Mouse (Mus musculus): ENCODE data around the gene Gfod1. TPM values are rescaled to one million over a fixed set of nuclear protein-coding genes. Genes with fewer than 3 reads are reported as not detected.

Gfod1 gene
- total RNA-seq, 2 experiments from 2014 or later, result 5.2 to 6.4 TPM

DNA sequence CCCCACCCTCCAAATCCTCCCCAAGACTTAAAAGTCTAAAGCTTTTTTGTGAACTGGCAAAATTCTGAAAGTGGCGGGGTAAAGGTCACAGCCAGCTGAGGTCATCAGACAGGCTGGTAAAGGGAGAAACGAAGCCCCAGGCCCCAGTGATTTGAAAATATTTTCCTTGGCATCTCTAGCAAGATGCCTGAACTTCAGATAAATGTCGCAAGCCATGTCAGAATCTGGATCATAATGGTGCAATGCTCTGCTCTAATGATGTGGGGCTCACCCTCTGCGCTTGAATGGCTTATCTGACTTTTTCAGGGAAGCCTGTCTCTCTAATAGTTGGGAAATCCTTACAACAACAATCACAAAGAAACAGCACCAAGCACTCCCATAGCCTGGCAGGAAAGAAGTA is 70.6 kb downstream of the Gfod1 start:
- DNase-seq (ENCODE audit: low spot score in 2 of 2), result no peak

DNA sequence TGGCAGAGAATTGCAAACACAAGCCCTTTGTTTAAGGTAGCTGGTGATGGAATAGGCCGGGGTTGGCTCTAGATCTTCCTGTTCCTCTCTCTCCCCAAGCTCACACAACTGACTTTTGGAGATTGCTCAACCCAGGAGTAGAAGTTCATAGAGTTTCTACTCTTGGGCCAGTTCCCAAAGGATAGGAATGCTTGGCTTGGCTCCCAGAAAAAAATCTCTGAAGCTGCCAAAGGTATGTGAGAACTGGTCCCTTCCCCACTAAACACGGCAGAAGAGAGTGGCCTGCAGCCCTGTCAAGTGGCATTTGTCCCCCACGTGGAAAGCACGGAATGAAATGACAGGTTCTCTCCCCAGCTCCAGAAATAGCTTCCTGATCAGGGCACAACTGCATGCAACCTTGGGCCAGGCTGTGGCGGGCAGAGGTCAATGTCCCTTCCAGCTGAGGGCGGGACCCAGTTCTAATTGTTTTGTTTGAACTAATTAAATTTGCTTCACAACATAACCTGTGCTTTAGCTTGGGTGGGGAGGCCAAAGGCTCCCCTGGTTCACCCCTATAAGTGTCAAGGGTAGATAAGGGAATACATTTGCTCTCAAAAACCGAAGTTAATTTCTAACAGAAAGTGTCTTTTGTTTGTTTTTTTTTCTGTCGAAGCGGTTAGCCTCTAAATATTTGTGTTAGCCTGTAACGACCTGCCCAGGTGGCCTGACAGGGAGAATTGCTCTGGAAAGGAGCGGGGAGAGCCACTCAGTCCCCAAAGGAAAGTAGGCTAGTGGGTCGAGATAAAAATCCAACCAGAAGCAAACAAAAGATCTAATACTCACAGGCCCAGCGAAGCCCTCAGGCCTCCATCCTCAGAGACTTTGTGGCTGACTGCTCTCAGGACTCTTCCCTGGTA is 71.8 kb downstream of the Gfod1 start:
- DNase-seq (ENCODE audit: low spot score in 2 of 2), result peak in 1 of 2 experiments; percentile 54

- no peak for DNase-seq (ENCODE audit: low spot score in 2 of 2)
Measured at GRCm38 (mm10) chr13:43230842-43231241, 73.1 kb downstream of the Gfod1 start.

- no peak for DNase-seq (ENCODE audit: low spot score in 2 of 2)
Measured at GRCm38 (mm10) chr13:43230238-43230637, 73.7 kb downstream of the Gfod1 start.

- no peak for DNase-seq (ENCODE audit: low spot score in 2 of 2)
Measured at GRCm38 (mm10) chr13:43229767-43230166, 74.2 kb downstream of the Gfod1 start.

DNA sequence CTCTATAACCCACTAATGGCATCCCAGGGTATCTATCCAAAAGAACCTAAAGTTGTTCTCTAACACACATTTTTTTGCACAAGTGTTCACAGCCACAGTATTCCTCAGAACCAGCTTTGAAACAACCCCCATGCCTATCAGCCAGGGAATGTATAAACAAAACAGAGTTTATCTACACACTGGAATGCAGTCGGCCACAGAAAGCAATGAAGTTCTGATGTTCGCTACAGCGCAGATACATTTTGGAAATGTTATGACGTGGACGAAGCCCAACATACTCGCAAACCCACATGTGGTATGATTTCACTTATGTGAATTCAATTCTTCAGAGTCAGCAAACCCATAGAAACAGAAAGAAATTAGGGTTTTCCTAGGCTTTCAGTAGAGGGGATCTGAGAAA is 75.8 kb downstream of the Gfod1 start:
- DNase-seq (ENCODE audit: low spot score in 2 of 2), result no peak

DNA sequence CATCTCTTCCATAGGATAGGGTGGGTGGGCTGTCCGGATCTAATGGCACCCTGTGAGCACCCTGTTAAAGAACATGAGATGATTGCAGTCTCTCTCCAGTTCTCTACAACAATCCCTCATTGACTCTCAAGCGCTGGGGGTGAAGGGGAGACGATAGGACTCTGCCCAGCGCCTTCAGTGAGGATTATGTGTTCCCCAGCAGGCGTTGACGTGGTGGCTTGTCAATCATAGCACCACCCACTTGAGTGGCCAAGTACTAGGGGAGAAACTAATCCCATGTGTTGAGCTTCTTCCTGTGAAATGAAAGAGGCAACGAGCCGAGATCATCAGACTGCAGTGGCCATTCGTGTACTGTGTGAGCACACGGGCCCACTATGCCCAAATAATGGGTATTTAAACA is 77.9 kb downstream of the Gfod1 start:
- no peak for DNase-seq (ENCODE audit: low spot score in 2 of 2)

- no peak for DNase-seq (ENCODE audit: low spot score in 2 of 2)
Measured at GRCm38 (mm10) chr13:43225161-43225560, 78.8 kb downstream of the Gfod1 start.

DNA sequence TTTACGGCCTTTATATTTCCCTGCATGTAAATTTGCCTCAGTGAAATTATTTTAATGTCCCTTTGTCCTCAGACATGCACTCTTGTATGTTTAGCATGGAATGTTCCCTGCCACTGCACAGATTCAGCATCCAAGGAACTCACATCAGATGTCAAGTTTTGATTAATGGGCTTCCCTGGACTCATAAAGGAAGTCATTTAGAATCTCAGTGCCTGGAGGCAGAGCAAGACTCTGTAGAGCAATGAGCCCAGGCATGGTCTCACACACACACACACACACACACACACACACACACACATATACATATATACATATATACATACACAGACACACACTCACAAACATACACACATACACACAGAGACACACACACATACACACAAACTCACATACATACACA is 81.9 kb downstream of the Gfod1 start:
- DNase-seq (ENCODE audit: low spot score in 2 of 2), result no peak

GRCm38 (mm10) chr13:43221290-43221689 is 82.7 kb downstream of the Gfod1 start:
- no peak for DNase-seq (ENCODE audit: low spot score in 2 of 2)

DNA sequence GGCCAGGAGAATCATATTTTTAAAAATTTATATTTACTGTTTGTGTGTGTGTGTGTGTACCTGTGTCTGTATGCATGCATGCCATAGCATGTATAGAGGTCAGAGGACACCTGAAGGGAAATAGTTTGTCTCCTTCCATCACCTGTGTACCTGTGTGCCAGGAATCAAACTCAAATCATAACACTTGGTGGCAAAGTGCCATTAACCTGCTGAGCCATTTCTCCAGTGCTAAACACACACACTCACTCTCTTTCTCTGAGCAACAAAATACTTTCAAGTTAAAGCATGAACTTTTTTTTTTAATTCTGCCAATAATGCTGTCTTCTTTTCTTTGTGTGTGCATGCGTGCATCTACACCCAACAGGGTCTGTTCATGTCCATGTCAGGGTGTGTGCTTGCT is 83.3 kb downstream of the Gfod1 start:
- no peak for DNase-seq (ENCODE audit: low spot score in 2 of 2)

DNA sequence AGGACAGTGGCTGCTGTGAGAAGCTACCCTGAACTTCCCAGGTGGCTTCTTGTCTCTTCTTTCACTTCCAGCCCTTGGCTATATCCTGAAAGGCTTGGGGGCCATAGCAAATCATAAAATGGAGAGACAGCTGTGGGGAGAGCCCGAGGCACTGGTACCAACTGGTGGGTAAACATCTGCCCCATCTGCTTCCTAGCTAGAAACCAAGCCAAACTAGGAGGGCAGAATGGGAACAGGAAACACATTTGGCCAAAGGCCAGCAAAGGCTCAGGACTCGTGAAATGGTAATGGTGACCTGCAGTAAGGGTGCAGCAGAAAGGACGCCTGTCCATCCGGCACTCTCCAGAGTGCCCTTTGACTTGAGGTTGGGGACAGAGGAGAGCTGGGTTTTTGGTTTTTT is 85.2 kb downstream of the Gfod1 start:
- no peak for DNase-seq (ENCODE audit: low spot score in 2 of 2)

GRCm38 (mm10) chr13:43218284-43218683 is 85.7 kb downstream of the Gfod1 start:
- no peak for DNase-seq (ENCODE audit: low spot score in 2 of 2)

- no peak for DNase-seq (ENCODE audit: low spot score in 2 of 2)
Measured at GRCm38 (mm10) chr13:43217686-43218085, 86.3 kb downstream of the Gfod1 start.

DNA sequence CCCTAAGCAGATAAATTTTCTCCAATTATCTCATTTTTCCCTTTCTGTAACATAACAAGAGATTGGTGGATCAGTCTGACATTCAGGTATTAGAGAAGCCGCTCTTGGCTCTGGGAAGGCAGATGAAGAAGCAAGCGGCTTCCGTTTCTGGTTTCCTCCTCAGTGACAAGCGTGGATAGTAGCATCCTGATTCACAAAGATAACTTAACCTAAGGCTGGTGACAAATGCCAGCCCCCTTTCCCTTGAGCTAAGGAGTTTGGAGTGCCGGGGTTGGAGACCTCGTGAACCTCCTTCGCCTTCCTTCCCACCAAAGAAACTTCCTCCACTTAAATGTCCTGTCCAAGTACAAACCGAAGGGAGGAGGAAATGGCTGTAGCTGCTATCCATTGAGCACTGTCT is 86.9 kb downstream of the Gfod1 start:
- DNase-seq (ENCODE audit: low spot score in 2 of 2), result no peak

DNA sequence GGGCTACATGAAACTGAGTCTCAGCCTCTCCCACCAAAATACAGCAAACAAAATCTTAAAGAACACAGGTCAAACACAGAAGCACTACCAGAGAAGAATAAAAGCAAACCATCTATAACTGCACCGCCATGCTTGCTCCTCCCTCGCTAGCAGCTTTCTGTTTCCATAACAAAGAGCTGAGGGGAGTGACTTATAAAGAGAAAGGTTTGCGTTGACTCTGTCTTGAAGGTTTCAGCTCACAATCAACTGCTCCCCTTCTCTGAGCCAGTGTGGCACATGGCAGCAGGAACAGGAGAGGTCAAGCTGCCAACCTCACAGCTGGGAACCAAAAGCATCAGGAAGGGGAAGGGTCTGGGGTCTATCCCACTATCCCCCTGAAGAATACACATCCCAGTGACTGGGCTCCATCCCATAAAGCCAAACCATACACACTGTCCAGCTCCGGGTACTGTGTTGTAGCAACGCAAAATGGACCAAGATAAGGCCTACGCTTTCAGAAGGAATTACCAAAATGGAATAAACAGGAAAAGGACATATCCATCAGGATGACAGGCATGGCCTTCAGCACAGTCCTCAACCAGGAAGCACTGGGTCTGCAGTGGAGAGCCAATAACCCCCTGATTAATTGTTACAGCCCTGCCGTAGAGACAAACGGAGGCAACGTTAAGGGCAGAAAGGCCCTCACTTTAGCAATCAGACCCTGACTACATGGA is 87.8 kb downstream of the Gfod1 start:
- DNase-seq (ENCODE audit: low spot score in 2 of 2), result no peak

- DNase-seq (ENCODE audit: low spot score in 2 of 2), result no peak
Measured at GRCm38 (mm10) chr13:43215144-43215993, 88.6 kb downstream of the Gfod1 start.

DNA sequence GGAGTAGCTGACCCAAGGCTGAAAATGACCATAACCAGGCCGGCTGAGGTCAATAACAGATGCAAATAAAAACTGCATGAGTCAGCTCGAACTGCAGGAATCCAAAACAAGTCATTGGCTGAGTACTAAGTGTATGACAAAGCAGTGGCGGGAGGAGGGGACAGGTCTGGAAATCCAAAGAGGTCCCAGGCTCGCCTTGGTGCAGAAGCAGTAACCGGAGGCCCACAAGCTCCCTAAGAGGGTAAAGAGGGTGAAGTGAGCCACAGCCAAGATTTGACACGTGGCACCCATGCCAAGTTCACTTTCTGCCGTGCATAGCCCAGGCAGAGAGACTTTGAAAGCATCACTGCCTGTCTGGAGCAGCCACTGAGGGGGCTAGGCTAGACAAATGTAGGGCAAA is 91.6 kb downstream of the Gfod1 start:
- peak in 1 of 2 experiments; percentile 36 for DNase-seq (ENCODE audit: low spot score in 2 of 2)

DNA sequence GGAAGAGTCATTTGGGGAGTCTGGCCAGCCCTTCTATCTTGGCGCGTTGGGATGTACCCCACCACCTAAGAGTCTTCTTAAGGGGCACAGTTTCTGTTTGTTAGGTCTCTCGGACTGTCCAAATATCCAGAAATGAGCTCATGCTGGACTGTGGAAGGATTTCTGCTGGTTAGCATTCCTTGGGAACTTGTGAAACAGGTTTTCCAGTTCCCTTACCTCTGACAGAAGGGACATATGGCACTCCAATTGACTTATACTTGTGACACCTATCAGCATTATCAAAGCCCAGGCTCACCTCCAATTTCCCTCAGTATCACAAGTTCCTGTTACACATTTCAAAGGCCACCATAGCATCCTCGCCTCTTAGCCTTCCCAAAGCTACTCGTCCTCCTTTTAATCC is 93.0 kb downstream of the Gfod1 start:
- no peak for DNase-seq (ENCODE audit: low spot score in 2 of 2)

- no peak for DNase-seq (ENCODE audit: low spot score in 2 of 2)
Measured at GRCm38 (mm10) chr13:43209560-43209959, 94.4 kb downstream of the Gfod1 start.

- DNase-seq (ENCODE audit: low spot score in 2 of 2), result no peak
Measured at GRCm38 (mm10) chr13:43208914-43209439, 95.0 kb downstream of the Gfod1 start.
